Mouse (Mus musculus): ENCODE data around the gene Fbxw28.
"Not testable (repeated sequence)": the region's sequence is repeated elsewhere in the genome, so short reads cannot be mapped to it uniquely, and the experiment has no call there.

Fbxw28 gene

GRCm38 (mm10) chr9:109339559-109339958 lies at the start of gene Fbxw28:
Fbxw28 (minus strand) TSS chr9:109339659.
- not testable (repeated sequence) for DNase-seq

- DNase-seq: not testable (repeated sequence)
Observed at GRCm38 (mm10) chr9:109287576-109287975, 51.9 kb downstream of the Fbxw28 start, which contains the start of gene Fbxw14. Fbxw14 (minus strand) TSS chr9:109287676.

Measured in heart, adult 11 months (tissue).